Mouse (Mus musculus) E14TG2a.4 (cell line): ENCODE measurements around the gene Epha4.

ENCODE experiments used
- H3K27me3 ChIP-seq: 2 replicates; pipeline ENCODE4 v1.6.1; 2014; ENCODE audit warnings: low read length, control low read depth; ENCODE audit not compliant: insufficient read depth
- H3K36me3 ChIP-seq: 2 replicates; pipeline ENCODE4 v1.6.1; 2014; ENCODE audit warnings: low read length, control low read depth; ENCODE audit not compliant: insufficient read depth
- H3K4me1 ChIP-seq: replicated peaks from 2 replicates; pipeline ENCODE4 v1.6.1; 2014; ENCODE audit warnings: low read depth, low read length, control low read depth
- H3K4me3 ChIP-seq: replicated peaks from 2 replicates; pipeline ENCODE4 v1.5.1; 2014; ENCODE audit warnings: mild to moderate bottlenecking, low read length
- H3K9me3 ChIP-seq: 2 replicates; pipeline ENCODE4 v1.6.1; 2014; ENCODE audit warnings: low read length, control low read depth
- CTCF ChIP-seq: conservative IDR thresholded peaks from 2 replicates; pipeline ENCODE4 v1.5.1; 2014; ENCODE audit warnings: low read length
- NANOG ChIP-seq: IDR thresholded peaks from 2 replicates; pipeline ENCODE4 v1.6.1; 2014; ENCODE audit warnings: borderline replicate concordance, low read length, mixed read lengths
- POU5F1 ChIP-seq: IDR thresholded peaks from 2 replicates; pipeline ENCODE4 v1.6.1; 2014; ENCODE audit warnings: low read length, borderline replicate concordance

The Epha4 gene

DNA sequence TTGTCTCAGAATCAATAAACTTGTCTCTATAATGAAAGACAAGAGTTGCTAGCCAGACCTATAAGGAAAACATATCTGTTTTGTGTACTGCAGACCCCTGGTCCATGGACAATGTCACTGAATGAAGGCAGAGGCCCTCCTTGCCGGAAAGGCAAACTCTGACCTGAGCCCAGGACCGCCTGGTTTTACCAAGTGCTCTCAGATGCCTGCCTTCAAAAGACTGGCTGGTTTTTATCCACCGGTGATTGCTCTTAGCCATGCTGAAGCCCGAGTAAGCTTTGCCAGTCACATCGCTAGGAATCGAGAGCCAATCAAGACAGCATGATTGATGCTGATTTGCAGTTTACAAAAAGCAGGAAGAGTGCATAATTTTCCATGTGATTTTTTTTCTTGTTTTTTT, 176.5 kb downstream of the Epha4 start:
- Histone ChIP-seq H3K36me3 (no peaks in the 10 kb centered on the region), H3K27me3 (no peaks in the 10 kb centered on the region), H3K9me3 (no peaks in the 10 kb centered on the region), H3K4me1 (peaks cover 7% of the 10 kb centered on the region; the same call in 1 of the 2 replicates), H3K4me3 (no peak overlapping the region)
- TF ChIP-seq CTCF (no peak), NANOG (no peak), POU5F1 (no peak)

DNA sequence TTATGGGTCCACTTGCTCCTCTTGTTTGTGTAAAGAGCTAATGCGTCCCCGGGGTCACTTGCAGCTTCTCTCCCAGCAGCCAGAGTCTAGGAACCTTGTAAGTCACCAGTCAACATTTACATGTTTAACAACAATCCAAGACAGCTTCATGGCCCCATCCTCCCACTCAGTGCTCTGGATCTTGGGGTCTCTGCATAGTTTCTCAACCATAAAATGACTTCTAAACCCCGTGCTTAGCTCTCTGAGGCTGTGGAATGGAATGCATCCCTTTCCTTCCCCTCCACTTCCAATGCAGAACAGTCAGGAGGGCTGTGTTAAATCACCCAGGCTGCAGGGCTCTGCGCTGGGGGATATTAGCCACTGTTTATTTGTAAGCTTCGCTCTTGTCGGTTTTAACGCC, 178.0 kb downstream of the Epha4 start:
- Histone ChIP-seq H3K9me3 (no peaks in the 10 kb centered on the region), H3K36me3 (no peaks in the 10 kb centered on the region), H3K4me3 (no peak overlapping the region), H3K27me3 (no peaks in the 10 kb centered on the region), H3K4me1 (peaks cover 7% of the 10 kb centered on the region; the same call in 1 of the 2 replicates)
- TF ChIP-seq NANOG (no peak), CTCF (no peak), POU5F1 (no peak)

DNA sequence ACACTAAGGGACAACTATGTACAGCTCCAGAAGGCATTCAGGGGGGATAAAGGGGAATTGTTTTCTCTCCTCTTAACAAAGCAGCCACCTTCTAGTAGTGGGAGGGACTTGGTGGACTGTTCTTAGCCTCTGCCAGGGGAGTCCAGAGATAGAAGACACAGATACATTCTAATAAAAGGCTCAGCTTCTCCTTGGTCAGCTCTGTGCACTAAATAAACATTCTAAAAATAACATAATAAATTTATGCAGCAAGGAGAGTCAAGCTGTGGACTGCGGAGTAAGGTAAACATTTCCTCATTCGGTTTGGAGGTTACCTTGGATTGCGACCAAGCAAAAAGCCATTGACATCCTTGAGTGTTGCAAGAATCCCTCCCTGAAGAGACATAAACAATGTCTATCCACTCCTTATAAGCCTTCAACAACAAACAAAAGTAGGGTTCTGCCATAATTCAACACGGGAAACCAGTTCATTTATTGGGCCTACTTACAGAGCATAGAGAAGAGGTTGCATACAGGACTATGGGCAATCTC, 196.2 kb downstream of the Epha4 start:
- H3K27me3 ChIP-seq, result no peaks in the 10 kb centered on the region; the same call in 1 of the 2 replicates
- H3K9me3 ChIP-seq, result no peaks in the 10 kb centered on the region
- no peaks in the 10 kb centered on the region for H3K36me3 ChIP-seq
- no peak overlapping the region for H3K4me3 ChIP-seq
- TF ChIP-seq CTCF, result no peak
- TF ChIP-seq POU5F1, result no peak
- no peak for TF ChIP-seq NANOG
- no peaks in the 10 kb centered on the region for H3K4me1 ChIP-seq
